ENCODE assay signal across 8 mouse cellular contexts in the genomic region with DNA sequence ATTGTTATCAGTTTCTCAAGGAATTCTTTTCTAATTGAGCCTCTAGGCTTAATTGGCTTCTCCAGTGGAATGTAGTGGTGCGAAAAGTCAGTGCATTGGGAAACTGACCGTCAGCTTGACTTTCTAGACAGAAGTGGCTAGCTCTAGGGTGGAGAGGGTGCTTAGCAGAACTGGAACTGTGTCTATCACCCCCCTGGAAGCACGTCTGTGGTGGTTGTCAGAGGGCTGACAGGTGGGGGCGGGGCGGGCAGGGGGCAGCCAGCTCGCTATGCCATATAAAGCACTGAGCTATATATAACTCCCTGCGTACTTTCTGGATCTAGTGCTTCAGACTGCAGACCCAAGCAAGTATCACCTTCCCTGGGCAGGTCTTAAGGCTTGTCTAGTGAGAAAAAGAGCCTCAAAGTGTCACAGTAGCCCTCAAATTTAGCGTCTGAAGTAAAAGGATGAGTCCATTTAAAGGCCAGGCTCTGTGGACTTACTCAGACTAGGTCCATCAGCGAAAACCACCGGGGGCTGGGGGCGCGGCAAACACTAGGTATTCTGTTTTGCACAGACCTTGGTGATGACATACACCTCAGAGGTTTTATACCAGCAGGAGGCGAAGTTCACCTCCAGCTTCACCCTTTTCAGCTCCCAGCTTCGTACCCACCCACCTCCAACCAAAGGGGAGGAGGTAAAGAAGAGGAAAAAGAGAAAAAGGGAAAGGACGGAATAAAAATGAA. TPM values are rescaled to one million over a fixed set of nuclear protein-coding genes. Genes with fewer than 3 reads are reported as not detected.
DNase-seq lines count a peak whose midpoint lies in the region; ATAC-seq and TF ChIP-seq lines count a peak whose summit lies in the region.

No protein-coding gene starts in this region.

- 2% methylated on average over 15 of the region's 15 CpGs for WGBS in hindbrain, embryonic 10.5 days
- 7% methylated on average over 15 of the region's 15 CpGs for WGBS in liver, embryonic 15.5 days (ENCODE audit: insufficient replicate concordance)
- 8% methylated on average over 15 of the region's 15 CpGs for WGBS in stomach, embryonic 16.5 days

- peaks cover 60% of the 10 kb centered on the region for H3K4me1 ChIP-seq in hindbrain, embryonic 10.5 days (replicated peaks)
- H3K4me1 ChIP-seq in liver, embryonic 15.5 days (replicated peaks) = peaks cover 44% of the 10 kb centered on the region
- peaks cover 26% of the 10 kb centered on the region for H3K4me1 ChIP-seq in stomach, embryonic 16.5 days (ENCODE audit: control insufficient read depth, insufficient read depth, low read length)

- H3K9me3 ChIP-seq in hindbrain, embryonic 10.5 days = no peaks in the 10 kb centered on the region
- no peaks in the 10 kb centered on the region for H3K9me3 ChIP-seq in liver, embryonic 15.5 days (replicated peaks)
- no peaks in the 10 kb centered on the region for H3K9me3 ChIP-seq in stomach, embryonic 16.5 days (replicated peaks; ENCODE audit: control insufficient read depth, low read length)

- peak overlapping the region; percentile 50; the same call in 1 of the 2 replicates for H3K27ac ChIP-seq in left cerebral cortex, adult 2 months
- peak overlapping the region; percentile 84 for H3K27ac ChIP-seq in hindbrain, embryonic 10.5 days
- H3K27ac ChIP-seq in liver, embryonic 15.5 days (replicated peaks) = no peak overlapping the region
- peak overlapping the region; percentile 96 for H3K27ac ChIP-seq in stomach, embryonic 16.5 days (ENCODE audit: low read length)

- no peak for DNase-seq in left cerebral cortex, adult 2 months (ENCODE audit: extremely low spot score in 1 of 2, low spot score in 2 of 2)
- no peak for DNase-seq in left cerebral cortex, postnatal 4 days
- DNase-seq in embryo, embryonic 10 days (ENCODE audit: low spot score) = peak; percentile 50
- DNase-seq in hindbrain, embryonic 10.5 days (ENCODE audit: low spot score) = peak; percentile 28
- DNase-seq in ovary, postnatal 10 days (ENCODE audit: low spot score) = no peak
- DNase-seq in left cerebral cortex, postnatal 10 days (ENCODE audit: extremely low spot score in 1 of 2, low spot score in 2 of 2) = no peak

- no peak for ATAC-seq in liver, embryonic 15.5 days (ENCODE audit: insufficient read depth)
- ATAC-seq in stomach, embryonic 16.5 days (ENCODE audit: insufficient read depth, low FRiP score) = no peak

- H3K4me3 ChIP-seq in left cerebral cortex, adult 2 months = peak overlapping the region; percentile 52
- H3K4me3 ChIP-seq in hindbrain, embryonic 10.5 days = peak overlapping the region; percentile 65
- peak overlapping the region; percentile 51 for H3K4me3 ChIP-seq in liver, embryonic 15.5 days (replicated peaks)
- peak overlapping the region; percentile 79 for H3K4me3 ChIP-seq in stomach, embryonic 16.5 days (replicated peaks; ENCODE audit: low read length)

- TF ChIP-seq CTCF in left cerebral cortex, adult 2 months (IDR thresholded peaks at IDR 0.05) = peak; percentile 11

- H3K27me3 ChIP-seq in hindbrain, embryonic 10.5 days (ENCODE audit: insufficient read depth, poor library complexity, severe bottlenecking) = peaks cover 62% of the 10 kb centered on the region
- H3K27me3 ChIP-seq in liver, embryonic 15.5 days = peaks cover 77% of the 10 kb centered on the region
- H3K27me3 ChIP-seq in stomach, embryonic 16.5 days (ENCODE audit: control insufficient read depth, insufficient read depth, low read length) = no peaks in the 10 kb centered on the region

- H3K9ac ChIP-seq in liver, embryonic 15.5 days = no peak overlapping the region
- H3K9ac ChIP-seq in stomach, embryonic 16.5 days (ENCODE audit: low read length) = peak overlapping the region; percentile 95

- H3K4me2 ChIP-seq in liver, embryonic 15.5 days = peak overlapping the region; percentile 69
- peak overlapping the region; percentile 82 for H3K4me2 ChIP-seq in stomach, embryonic 16.5 days (ENCODE audit: low read depth, low read length)

- intact Hi-C loops in left cerebral cortex, adult 2 months (cut with DNase I) = loop anchor here (5.0 to 10.0 kb wide), 4 partner anchors 90 to 585 kb away; partner anchors contain the start of gene Rps27l
- intact Hi-C loops in left cerebral cortex, postnatal 4 days (cut with DNase I) = loop anchor here (10.0 kb wide), 1 partner anchor 168 kb away; no protein-coding TSS in a partner anchor
- intact Hi-C loops in left cerebral cortex, postnatal 10 days (cut with DNase I) = loop anchor here (5.0 kb wide), 1 partner anchor 585 kb away; no protein-coding TSS in a partner anchor

- no peaks in the 10 kb centered on the region for H3K36me3 ChIP-seq in hindbrain, embryonic 10.5 days
- H3K36me3 ChIP-seq in liver, embryonic 15.5 days (replicated peaks) = no peaks in the 10 kb centered on the region
- H3K36me3 ChIP-seq in stomach, embryonic 16.5 days (ENCODE audit: control insufficient read depth, insufficient read depth, low read length) = no peaks in the 10 kb centered on the region

RNA-seq across cellular contexts. Expression of gene Tpm1, which starts 2.2 kb away (rescaled TPM):
- total RNA-seq in left cerebral cortex, adult 2 months (2021) = 100 to 1,000 TPM; 223 to 236 TPM
- total RNA-seq in left cerebral cortex, postnatal 4 days (2021) = 100 to 1,000 TPM; 147 to 152 TPM
- polyA plus RNA-seq in hindbrain, embryonic 10.5 days (2016; fragmentation: Nextera tagmentation; extraction: Ambion mirVana) = 293 and 315 TPM in 2 replicates
- 117 and 136 TPM in 2 replicates for polyA plus RNA-seq in liver, embryonic 15.5 days (2015; fragmentation: Nextera tagmentation; extraction: Ambion mirVana)
- 1,286 and 1,473 TPM in 2 replicates for polyA plus RNA-seq in stomach, embryonic 16.5 days (2015; fragmentation: Nextera tagmentation; extraction: Ambion mirVana)
- 100 to 1,000 TPM; 180 to 192 TPM for total RNA-seq in left cerebral cortex, postnatal 10 days (2021)

Comparison
In these comparisons a context has a peak if more than half of its experiments do, and no peak if none do; other contexts are left out.
1. DNase-seq: peak in embryo, embryonic 10 days (single experiment) and hindbrain, embryonic 10.5 days (single experiment); none in left cerebral cortex, adult 2 months (0 of 2), left cerebral cortex, postnatal 4 days (single experiment), ovary, postnatal 10 days (single experiment) and left cerebral cortex, postnatal 10 days (0 of 2).
2. Peak in every context shown above with its lines, with median percentiles within 50 percentile points of each other: H3K4me3 ChIP-seq.